Mouse (Mus musculus) neural tube, embryonic 14.5 days (tissue): ENCODE measurements around the gene Nek1. TPM values are rescaled to one million over a fixed set of nuclear protein-coding genes. Genes with fewer than 3 reads are reported as not detected.
A peak's percentile ranks its signal among the peaks of the same experiment; 100 is the strongest.

Experiments
- ATAC-seq: fragments of 200-750 bp; cut with Nextera tagmentation; 2 replicates; pipeline ENCODE4 v1.8.0; 2017; ENCODE audit warnings: low read depth, mild to moderate bottlenecking, moderate TSS enrichment, moderate library complexity
- H3K27ac ChIP-seq: fragments of 300-500 bp; sonication (generic); 2 replicates; pipeline ENCODE4 v1.5.1; 2014; ENCODE audit warnings: low read depth, mild to moderate bottlenecking, control low read depth, low read length, moderate library complexity, mixed read lengths
- H3K27me3 ChIP-seq: fragments of 300-500 bp; sonication (generic); 2 replicates; pipeline ENCODE4 v1.6.1; 2014; ENCODE audit warnings: low read length; ENCODE audit not compliant: control insufficient read depth, insufficient read depth
- H3K36me3 ChIP-seq: fragments of 300-500 bp; sonication (generic); 2 replicates; pipeline ENCODE4 v1.6.1; 2014; ENCODE audit warnings: low read length, mixed read lengths; ENCODE audit not compliant: control insufficient read depth, insufficient read depth
- H3K4me1 ChIP-seq: fragments of 300-500 bp; sonication (generic); 2 replicates; pipeline ENCODE4 v1.6.1; 2014; ENCODE audit warnings: low read length; ENCODE audit not compliant: control insufficient read depth, insufficient read depth
- H3K4me2 ChIP-seq: fragments of 300-500 bp; sonication (generic); 2 replicates; pipeline ENCODE4 v1.6.1; 2014; ENCODE audit warnings: mild to moderate bottlenecking, low read depth, low read length, control low read depth
- H3K4me3 ChIP-seq: fragments of 300-500 bp; sonication (generic); 2 replicates; pipeline ENCODE4 v1.5.1; 2014; ENCODE audit warnings: low read depth, low read length, control low read depth, mixed read lengths
- H3K9ac ChIP-seq: fragments of 300-500 bp; sonication (generic); replicated peaks from 2 replicates; pipeline ENCODE4 v1.6.1; 2014; ENCODE audit warnings: low read depth, mild to moderate bottlenecking, control low read depth, low read length, mixed read lengths
- H3K9me3 ChIP-seq: fragments of 300-500 bp; sonication (generic); 2 replicates; pipeline ENCODE4 v1.6.1; 2016; ENCODE audit warnings: low read length; ENCODE audit not compliant: control insufficient read depth
- WGBS: fragments of 180-500 bp; shearing (Covaris S2); extraction: QIAGEN DNeasy Blood & Tissue Kit; methylation state at CpG from one replicate; pipeline ENCODE4 v1.1.7; 2014; 5-methylcytosine and 5-hydroxymethylcytosine counted together
- polyA plus RNA-seq: library from polyadenylated mRNA; unstranded; fragments of >200 nt; fragmentation: Nextera tagmentation; extraction: Ambion mirVana; gene quantifications from 2 replicates; pipeline ENCODE4 v1.2.1, GENCODE M21; 2014

Nek1 gene
- polyA plus RNA-seq, 1 experiment from 2014 or later = 42.9 TPM

DNA sequence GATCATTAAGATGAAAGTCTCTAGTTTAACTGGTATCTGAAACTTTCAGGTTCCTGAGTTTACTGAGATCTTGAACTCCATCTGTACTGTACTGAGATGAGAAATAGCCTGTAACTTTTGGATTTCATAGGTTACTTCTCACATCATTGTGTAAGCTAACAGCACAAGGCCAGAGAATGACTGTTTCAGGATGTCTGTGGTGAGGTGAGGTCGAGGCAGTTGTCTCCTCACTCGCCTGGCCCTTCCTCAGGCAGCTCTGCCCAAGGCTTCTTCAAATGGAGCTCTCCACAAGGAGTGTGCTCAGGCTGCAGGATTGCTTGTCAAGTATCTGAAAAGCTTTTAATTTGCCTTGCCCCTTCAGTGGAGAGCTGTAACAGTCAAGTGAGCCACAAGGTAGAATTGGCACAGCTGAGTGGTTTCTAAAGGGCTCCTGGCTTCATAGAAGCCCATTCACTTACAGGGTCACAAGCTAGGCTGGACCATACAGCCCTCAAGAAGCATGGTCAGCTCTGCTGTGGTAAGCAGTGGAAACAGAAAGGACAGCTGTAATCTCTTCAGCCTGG is 134.4 kb downstream of the Nek1 start:
- Histone ChIP-seq H3K4me3 (no peak overlapping the region), H3K27ac (no peak overlapping the region), H3K9ac (no peak overlapping the region), H3K36me3 (no peaks in the 10 kb centered on the region), H3K9me3 (no peaks in the 10 kb centered on the region), H3K4me2 (no peak overlapping the region), H3K4me1 (no peaks in the 10 kb centered on the region), H3K27me3 (no peaks in the 10 kb centered on the region)
- 90% methylated on average over 2 of the region's 2 CpGs for WGBS
- no peak for ATAC-seq

DNA sequence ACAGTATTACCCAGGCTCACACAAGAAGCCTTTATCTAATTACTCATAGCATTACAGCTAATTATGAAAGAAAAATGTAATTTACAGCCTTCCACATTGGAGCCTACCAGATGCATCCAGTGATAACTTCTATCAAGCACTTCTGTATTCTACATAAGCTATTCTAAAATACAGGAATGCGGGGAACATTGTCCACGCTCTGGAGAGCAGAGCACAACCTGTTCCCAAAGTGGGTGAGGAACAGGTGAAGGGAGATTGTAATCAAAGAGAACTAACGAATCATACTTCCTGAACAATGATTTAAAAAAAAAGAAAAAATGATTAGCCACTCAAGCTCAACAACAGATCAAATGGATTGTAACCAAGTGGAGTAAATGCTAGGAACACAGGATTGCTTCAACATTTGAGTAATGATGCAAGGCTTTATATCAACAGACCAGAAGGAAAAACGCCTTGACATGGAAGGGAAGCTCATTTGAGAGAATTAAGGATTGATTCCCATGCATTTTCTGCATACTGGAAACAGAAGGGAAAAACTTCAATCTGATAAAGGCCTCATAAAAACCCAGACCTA is 139.7 kb downstream of the Nek1 start:
- H3K36me3 ChIP-seq = no peaks in the 10 kb centered on the region
- no peak overlapping the region for H3K4me3 ChIP-seq
- no peak overlapping the region for H3K9ac ChIP-seq
- ATAC-seq = no peak
- no peak overlapping the region for H3K27ac ChIP-seq
- H3K27me3 ChIP-seq = no peaks in the 10 kb centered on the region
- no peaks in the 10 kb centered on the region for H3K9me3 ChIP-seq
- WGBS = 97% methylated on average over 4 of the region's 4 CpGs
- H3K4me1 ChIP-seq = no peaks in the 10 kb centered on the region
- no peak overlapping the region for H3K4me2 ChIP-seq

DNA sequence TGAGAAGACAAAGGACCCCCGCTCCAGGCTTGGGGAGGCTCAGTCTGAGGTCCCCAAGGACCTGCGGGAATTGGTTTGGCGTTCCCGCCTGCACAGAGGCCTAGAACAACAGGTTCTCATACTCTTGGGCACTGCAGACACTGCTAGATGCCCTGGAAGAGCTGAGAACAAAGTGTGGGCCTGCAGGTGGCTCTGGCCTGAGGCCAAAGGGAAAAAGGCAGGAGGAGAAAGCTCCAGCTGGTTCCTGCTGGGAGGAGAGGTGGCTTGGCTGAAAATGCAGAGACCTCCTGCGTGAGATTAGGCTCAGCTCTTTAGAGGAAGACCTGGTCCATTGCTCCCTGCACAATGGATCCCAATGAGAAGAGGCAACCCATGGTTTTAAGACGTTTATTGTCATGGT is 148.9 kb downstream of the Nek1 start:
- no peak overlapping the region for H3K27ac ChIP-seq
- no peak overlapping the region for H3K4me3 ChIP-seq
- H3K4me1 ChIP-seq = no peaks in the 10 kb centered on the region
- H3K27me3 ChIP-seq = no peaks in the 10 kb centered on the region
- H3K4me2 ChIP-seq = no peak overlapping the region
- no peaks in the 10 kb centered on the region for H3K9me3 ChIP-seq
- WGBS = 72% methylated on average over 6 of the region's 6 CpGs
- no peaks in the 10 kb centered on the region for H3K36me3 ChIP-seq
- no peak overlapping the region for H3K9ac ChIP-seq
- ATAC-seq = no peak

DNA sequence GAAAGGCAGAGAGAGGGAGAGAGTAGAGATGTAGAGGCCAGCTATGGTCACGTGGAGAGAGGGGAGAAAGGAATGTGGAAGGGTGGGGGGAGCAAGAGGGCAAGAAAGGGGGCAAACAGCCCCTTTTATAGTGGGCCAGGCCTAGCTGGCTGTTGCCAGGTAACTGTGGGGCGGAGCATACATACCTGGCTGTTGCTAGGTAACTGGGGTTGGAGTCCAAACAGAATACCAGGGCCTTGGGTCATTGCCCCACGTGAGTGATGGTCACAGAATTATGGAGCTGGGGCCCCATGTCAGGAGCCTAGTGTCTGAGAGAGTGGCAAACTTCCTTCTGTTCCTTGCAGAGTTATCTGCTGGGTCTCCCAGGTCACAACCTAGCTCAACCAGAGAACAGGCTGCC is 149.3 kb downstream of the Nek1 start:
- Histone ChIP-seq H3K36me3 (no peaks in the 10 kb centered on the region), H3K9me3 (no peaks in the 10 kb centered on the region), H3K4me2 (no peak overlapping the region), H3K27ac (no peak overlapping the region), H3K27me3 (no peaks in the 10 kb centered on the region), H3K4me1 (no peaks in the 10 kb centered on the region), H3K4me3 (no peak overlapping the region), H3K9ac (no peak overlapping the region)
- 47% methylated on average over 3 of the region's 3 CpGs for WGBS
- no peak for ATAC-seq

DNA sequence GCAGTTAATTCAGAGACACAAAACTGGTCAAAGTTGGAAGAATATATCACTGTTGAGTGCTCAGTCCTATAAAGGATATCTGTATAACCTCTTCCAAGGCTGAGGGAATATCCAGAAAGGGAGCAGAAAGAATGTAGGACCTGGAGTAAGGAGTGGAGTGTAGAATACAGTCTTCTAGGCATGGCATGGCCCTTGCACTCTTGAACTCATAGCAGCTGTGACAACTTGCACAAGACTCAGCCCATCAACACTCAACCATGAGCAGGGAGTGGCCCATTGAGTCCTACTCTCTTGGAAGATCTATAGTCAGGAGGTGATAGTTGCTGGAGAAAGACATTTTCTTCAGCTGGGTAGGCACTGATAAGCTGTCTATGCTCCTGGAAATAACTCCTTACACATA is 149.8 kb downstream of the Nek1 start:
- Histone ChIP-seq H3K4me1 (no peaks in the 10 kb centered on the region), H3K9me3 (no peaks in the 10 kb centered on the region), H3K9ac (no peak overlapping the region), H3K27me3 (no peaks in the 10 kb centered on the region), H3K36me3 (no peaks in the 10 kb centered on the region), H3K4me2 (no peak overlapping the region), H3K27ac (no peak overlapping the region), H3K4me3 (no peak overlapping the region)
- no peak for ATAC-seq

DNA sequence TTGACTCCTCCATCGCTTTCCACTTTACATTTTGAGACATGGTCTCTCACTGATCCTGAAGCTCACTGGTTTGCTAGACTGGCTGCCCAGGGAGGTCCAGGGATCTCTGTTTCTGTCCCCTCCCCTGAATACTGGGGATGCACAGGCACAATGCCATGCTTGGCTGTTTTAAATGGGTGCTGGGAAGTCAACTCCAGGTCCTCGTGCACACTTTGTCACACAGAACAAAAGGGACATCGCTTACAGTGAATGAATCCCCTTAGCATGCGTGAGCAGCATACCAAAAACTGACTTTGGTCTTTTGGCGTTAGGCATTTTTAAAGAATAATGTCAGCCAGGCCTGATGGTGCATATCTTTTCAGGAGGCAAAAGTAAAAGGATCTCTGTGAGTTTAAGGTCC is 155.7 kb downstream of the Nek1 start:
- H3K9me3 ChIP-seq = no peaks in the 10 kb centered on the region
- 33% methylated on average over 5 of the region's 5 CpGs for WGBS
- H3K4me3 ChIP-seq = no peak overlapping the region
- H3K4me2 ChIP-seq = no peak overlapping the region
- H3K27ac ChIP-seq = no peak overlapping the region
- no peaks in the 10 kb centered on the region for H3K36me3 ChIP-seq
- H3K9ac ChIP-seq = no peak overlapping the region
- no peaks in the 10 kb centered on the region for H3K4me1 ChIP-seq
- peak; percentile 87; the same call in 1 of the 2 replicates for ATAC-seq
- H3K27me3 ChIP-seq = no peaks in the 10 kb centered on the region

DNA sequence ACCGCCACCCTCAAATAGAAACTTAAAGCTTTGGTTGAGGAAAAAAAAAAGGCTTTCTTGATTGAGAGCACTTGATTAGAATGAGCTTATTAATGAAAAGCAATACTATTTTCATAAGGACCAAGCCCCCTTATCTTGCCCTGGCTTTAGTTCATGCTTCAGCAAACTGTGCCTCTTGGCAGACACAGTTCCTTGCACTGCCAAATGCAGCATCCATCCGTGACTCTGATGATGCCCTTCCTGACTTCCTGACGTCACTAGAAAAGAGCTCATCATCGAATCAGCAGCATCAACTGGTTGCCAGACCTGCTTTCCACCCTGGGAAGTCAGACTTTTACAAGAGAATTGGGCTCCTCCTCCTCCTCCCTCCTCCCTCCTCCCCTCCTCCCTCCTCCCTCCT is 157.6 kb downstream of the Nek1 start:
- H3K9ac ChIP-seq = no peak overlapping the region
- no peaks in the 10 kb centered on the region for H3K27me3 ChIP-seq
- H3K9me3 ChIP-seq = no peaks in the 10 kb centered on the region
- H3K4me3 ChIP-seq = no peak overlapping the region
- no peaks in the 10 kb centered on the region for H3K4me1 ChIP-seq
- H3K4me2 ChIP-seq = no peak overlapping the region
- no peak for ATAC-seq
- H3K36me3 ChIP-seq = no peaks in the 10 kb centered on the region
- H3K27ac ChIP-seq = no peak overlapping the region
- 75% methylated on average over 4 of the region's 4 CpGs for WGBS

DNA sequence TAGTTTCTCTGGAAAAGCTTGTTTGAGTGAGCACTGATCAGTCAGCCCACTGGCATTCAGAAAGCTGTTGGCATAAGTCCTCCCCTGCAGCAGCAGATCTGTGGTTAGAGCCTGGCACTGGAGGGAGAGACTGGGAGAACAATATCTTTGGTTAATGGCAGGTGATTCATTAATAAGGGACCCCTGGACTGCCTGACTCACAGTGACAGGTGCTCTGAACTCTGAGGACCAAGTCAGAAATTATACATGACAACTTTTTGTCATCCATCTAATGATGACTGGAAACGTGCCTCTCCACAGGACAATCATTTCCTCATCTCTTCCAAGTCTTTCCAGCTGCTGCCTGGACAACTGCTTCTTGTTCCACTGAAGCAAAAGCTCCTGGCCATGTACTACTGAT is 163.4 kb downstream of the Nek1 start:
- ATAC-seq = no peak
- H3K4me3 ChIP-seq = no peak overlapping the region
- no peaks in the 10 kb centered on the region for H3K27me3 ChIP-seq
- H3K9ac ChIP-seq = no peak overlapping the region
- WGBS = 56% methylated on average over 1 of the region's 1 CpGs
- no peaks in the 10 kb centered on the region for H3K36me3 ChIP-seq
- no peak overlapping the region for H3K4me2 ChIP-seq
- H3K9me3 ChIP-seq = no peaks in the 10 kb centered on the region
- no peak overlapping the region for H3K27ac ChIP-seq
- H3K4me1 ChIP-seq = no peaks in the 10 kb centered on the region

DNA sequence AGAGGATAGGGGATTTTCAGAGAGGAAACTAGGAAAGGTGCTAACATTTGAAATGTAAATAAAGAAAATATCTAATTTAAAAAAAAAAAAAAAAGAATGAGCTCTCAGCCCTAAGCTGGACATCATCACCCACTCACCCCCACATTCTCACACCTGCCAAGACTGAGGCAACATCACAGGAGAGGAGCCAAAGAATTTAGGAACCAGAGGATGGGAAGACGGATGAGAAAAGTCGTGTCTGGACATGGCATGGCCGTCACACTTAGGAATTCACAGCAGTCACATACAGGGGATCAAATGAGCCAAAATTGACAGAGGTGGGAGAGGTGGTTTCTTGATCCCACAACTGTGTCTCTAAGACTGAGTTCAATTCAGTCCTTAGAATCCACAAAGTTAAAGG is 165.5 kb downstream of the Nek1 start:
- ATAC-seq = no peak
- H3K36me3 ChIP-seq = no peaks in the 10 kb centered on the region
- H3K27ac ChIP-seq = no peak overlapping the region
- H3K27me3 ChIP-seq = no peaks in the 10 kb centered on the region
- 90% methylated on average over 3 of the region's 3 CpGs for WGBS
- H3K4me1 ChIP-seq = no peaks in the 10 kb centered on the region
- no peaks in the 10 kb centered on the region for H3K9me3 ChIP-seq
- H3K4me3 ChIP-seq = no peak overlapping the region
- no peak overlapping the region for H3K4me2 ChIP-seq
- no peak overlapping the region for H3K9ac ChIP-seq
